Mouse (Mus musculus): ENCODE data around the gene Ryr3. TPM values are rescaled to one million over a fixed set of nuclear protein-coding genes. Genes with fewer than 3 reads are reported as not detected.

The Ryr3 gene
- polyA plus RNA-seq, 1 experiment from 2014 or later, result 3.7 TPM

GRCm38 (mm10) chr2:112593781-112594180 is 623.1 kb downstream of the Ryr3 start:
- Histone ChIP-seq H3K9me3 (no peaks in the 10 kb centered on the region), H3K36me3 (no peaks in the 10 kb centered on the region), H3K4me3 (no peak overlapping the region), H3K4me1 (no peaks in the 10 kb centered on the region), H3K4me2 (no peak overlapping the region), H3K9ac (no peak overlapping the region), H3K27ac (replicated peaks) (no peak overlapping the region), H3K27me3 (replicated peaks) (no peaks in the 10 kb centered on the region)
- ATAC-seq (ENCODE audit: extremely low read depth, insufficient number of reproducible peaks, low FRiP score, low TSS enrichment), result no peak
- 91% methylated on average over 2 of the region's 2 CpGs for WGBS

GRCm38 (mm10) chr2:112593322-112593721 is 623.6 kb downstream of the Ryr3 start:
- Histone ChIP-seq H3K36me3 (no peaks in the 10 kb centered on the region), H3K27me3 (replicated peaks) (no peaks in the 10 kb centered on the region), H3K4me1 (no peaks in the 10 kb centered on the region), H3K27ac (replicated peaks) (no peak overlapping the region), H3K9me3 (no peaks in the 10 kb centered on the region), H3K4me2 (no peak overlapping the region), H3K4me3 (no peak overlapping the region), H3K9ac (no peak overlapping the region)
- 69% methylated on average over 2 of the region's 2 CpGs for WGBS
- no peak for ATAC-seq (ENCODE audit: extremely low read depth, insufficient number of reproducible peaks, low FRiP score, low TSS enrichment)

DNA sequence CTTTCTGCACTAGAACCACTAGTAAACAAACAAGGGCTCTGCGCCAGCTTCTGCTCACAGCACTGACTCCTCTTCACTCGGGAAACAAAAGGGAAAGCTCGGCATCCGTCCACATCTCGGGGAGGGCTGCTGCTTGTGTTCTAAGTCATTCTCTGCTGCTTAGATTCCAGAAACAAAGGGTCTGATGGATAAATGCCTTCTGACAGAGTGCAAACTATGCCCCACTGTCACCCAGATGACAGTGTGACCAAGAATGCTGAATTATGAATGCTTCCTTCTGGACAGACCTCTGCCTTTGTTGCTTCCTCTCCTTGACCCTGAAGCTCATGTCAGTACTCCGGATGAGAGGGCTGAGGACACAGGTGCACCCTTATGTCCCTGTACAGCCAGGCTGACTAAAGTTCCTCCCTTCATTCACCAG is 625.4 kb downstream of the Ryr3 start:
- Histone ChIP-seq H3K4me2 (no peak overlapping the region), H3K9me3 (no peaks in the 10 kb centered on the region), H3K4me1 (no peaks in the 10 kb centered on the region), H3K9ac (no peak overlapping the region), H3K36me3 (no peaks in the 10 kb centered on the region), H3K27me3 (replicated peaks) (no peaks in the 10 kb centered on the region), H3K27ac (replicated peaks) (no peak overlapping the region), H3K4me3 (no peak overlapping the region)
- ATAC-seq (ENCODE audit: extremely low read depth, insufficient number of reproducible peaks, low FRiP score, low TSS enrichment), result no peak
- WGBS, result 65% methylated on average over 6 of the region's 6 CpGs

GRCm38 (mm10) chr2:112590985-112591384 is 625.9 kb downstream of the Ryr3 start:
- no peak for ATAC-seq (ENCODE audit: extremely low read depth, insufficient number of reproducible peaks, low FRiP score, low TSS enrichment)
- Histone ChIP-seq H3K27me3 (replicated peaks) (no peaks in the 10 kb centered on the region), H3K27ac (replicated peaks) (no peak overlapping the region), H3K36me3 (no peaks in the 10 kb centered on the region), H3K9ac (no peak overlapping the region), H3K4me1 (no peaks in the 10 kb centered on the region), H3K4me3 (no peak overlapping the region), H3K4me2 (no peak overlapping the region), H3K9me3 (no peaks in the 10 kb centered on the region)
- 77% methylated on average over 7 of the region's 7 CpGs for WGBS

Small RNA genes lying within 50 kb of the gene (microRNA-seq; reads per million reads assigned to microRNA genes)
- gene Gm44374, result not detected

Other genes starting within 250 kb of the Ryr3 start
- gene Tmco5b, start 68.6 kb upstream of the Ryr3 start, polyA plus RNA-seq (2015; fragmentation: Nextera tagmentation; extraction: Ambion mirVana), result not detected in 2 replicates
- 1.8 and 2.1 TPM in 2 replicates for gene Fmn1, start 110.6 kb upstream of the Ryr3 start, polyA plus RNA-seq (2015; fragmentation: Nextera tagmentation; extraction: Ambion mirVana)